ENCODE assay signal across 11 mouse cellular contexts in genomic region chr10:20178807-20179605, GRCm38 (mm10). TPM values are rescaled to one million over a fixed set of nuclear protein-coding genes. Genes with fewer than 3 reads are reported as not detected.
A peak's percentile ranks its signal among the peaks of the same experiment; 100 is the strongest.
DNase-seq lines count a peak whose midpoint lies in the region; ATAC-seq and TF ChIP-seq lines count a peak whose summit lies in the region.
"Had no signal": no experiment of that assay in that cellular context is flagged by ENCODE, and none has a peak within 500 bp of the region (broad histone marks: within the 10 kb centered on the region; RNA-seq: fewer than 3 reads in every experiment).

No protein-coding gene starts in this region.

- ATAC-seq in lung, embryonic 14.5 days (ENCODE audit: insufficient read depth) = peak; percentile 77
- ATAC-seq in megakaryocyte progenitor cell, adult 5-6 weeks (replicated peaks; ENCODE audit: poor library complexity) = peak; percentile 53
- ATAC-seq: midbrain, embryonic 13.5 days had no signal

- DNase-seq in lung, embryonic 14.5 days = peak; percentile 49
- no peak for DNase-seq in lung, adult 18-20 months
- DNase-seq in c-Kit-positive CD71-positive TER-119-positive erythroid progenitor cells, embryonic 14.5 days (ENCODE audit: low spot score) = peak; percentile 67
- DNase-seq in kidney, adult 9 months = peak; percentile 95
- no peak for DNase-seq in cerebellum, postnatal 14 days
- DNase-seq in adipocyte (ENCODE audit: low spot score) = no peak
- no peak for DNase-seq in cerebellum, postnatal 10 days
- DNase-seq: adrenal gland, postnatal 36 days had no signal

- no peak for TF ChIP-seq CTCF in lung, embryonic 14.5 days (IDR thresholded peaks at IDR 0.05; ENCODE audit: low read depth)

- H3K4me1 ChIP-seq in lung, embryonic 14.5 days (ENCODE audit: insufficient read depth) = no peaks in the 10 kb centered on the region

- no peaks in the 10 kb centered on the region for H3K9me3 ChIP-seq in lung, embryonic 14.5 days (ENCODE audit: low read depth, low read length)
- H3K9me3 ChIP-seq: midbrain, embryonic 13.5 days had no signal

- no peak overlapping the region for H3K9ac ChIP-seq in lung, embryonic 14.5 days
- H3K9ac ChIP-seq: midbrain, embryonic 13.5 days had no signal

- no peak overlapping the region for H3K4me2 ChIP-seq in lung, embryonic 14.5 days
- H3K4me2 ChIP-seq: midbrain, embryonic 13.5 days had no signal

- no peaks in the 10 kb centered on the region for H3K36me3 ChIP-seq in lung, embryonic 14.5 days (ENCODE audit: insufficient read depth)
- H3K36me3 ChIP-seq: midbrain, embryonic 13.5 days had no signal

- no peak overlapping the region for H3K27ac ChIP-seq in lung, embryonic 14.5 days (ENCODE audit: low read depth)
- H3K27ac ChIP-seq: midbrain, embryonic 13.5 days had no signal

- H3K4me3 ChIP-seq in lung, embryonic 14.5 days (ENCODE audit: low read depth, low read length) = no peak overlapping the region
- H3K4me3 ChIP-seq: erythroblast, embryonic 14.5 days; midbrain, embryonic 13.5 days had no signal

- 28% methylated on average over 12 of the region's 12 CpGs for WGBS in lung, embryonic 14.5 days

- H3K27me3 ChIP-seq in lung, embryonic 14.5 days (ENCODE audit: insufficient read depth, low read length) = no peaks in the 10 kb centered on the region
- H3K27me3 ChIP-seq: midbrain, embryonic 13.5 days had no signal

RNA-seq across cellular contexts. Expression of gene Map7, which starts 30.7 kb away (rescaled TPM):
- polyA plus RNA-seq in lung, embryonic 14.5 days (2014; fragmentation: Nextera tagmentation; extraction: Ambion mirVana) = 9.3 and 9.5 TPM in 2 replicates
- 11.6 and 12.5 TPM in 2 replicates for total RNA-seq in megakaryocyte progenitor cell, adult 5-6 weeks (2015)
- total RNA-seq in megakaryocyte progenitor cell, adult 5-6 weeks (2017) = 20.1 and 41.9 TPM in 2 replicates

Comparison
In these comparisons a context has a peak if more than half of its experiments do, and no peak if none do; other contexts are left out.
1. DNase-seq: peak in lung, embryonic 14.5 days (single experiment), c-Kit-positive CD71-positive TER-119-positive erythroid progenitor cells, embryonic 14.5 days (single experiment) and kidney, adult 9 months (single experiment); none in lung, adult 18-20 months (0 of 2), cerebellum, postnatal 14 days (0 of 2), adipocyte (single experiment) and cerebellum, postnatal 10 days (0 of 2).